Mouse (Mus musculus) layer of hippocampus, adult 8-10 months (tissue): ENCODE measurements around the gene Esrrg. TPM values are rescaled to one million over a fixed set of nuclear protein-coding genes. Genes with fewer than 3 reads are reported as not detected.
A peak's percentile ranks its signal among the peaks of the same experiment; 100 is the strongest.

Experiments
- DNase-seq, 2 experiments: peaks; one replicate each; pipeline ENCODE4 v3.0.0; 2022; ENCODE audit warnings: low spot score in 2 of 2
- total RNA-seq, 4 experiments: library from RNA; stranded (reverse); gene quantifications; 2 replicates each; pipeline ENCODE4 v1.2.4; 2022

Gene Esrrg
- total RNA-seq, 4 experiments from 2014 or later = 13.6 to 17.3 (median 14.6) TPM

GRCm38 (mm10) chr1:187649871-187650270 is 41.3 kb downstream of the Esrrg start:
- peak in 1 of 2 experiments; percentile 8 for DNase-seq

GRCm38 (mm10) chr1:187650786-187651687 is 42.4 kb downstream of the Esrrg start:
- no peak for DNase-seq

- peak; percentile 34 to 41 for DNase-seq
These were observed 43.2 kb downstream of the Esrrg start for GRCm38 (mm10) chr1:187651688-187652241.

- DNase-seq = no peak
These were observed 43.9 kb downstream of the Esrrg start for GRCm38 (mm10) chr1:187652445-187652844.

- no peak for DNase-seq
These were observed 44.8 kb downstream of the Esrrg start for GRCm38 (mm10) chr1:187653390-187653789.

- DNase-seq = no peak
These were observed 52.4 kb downstream of the Esrrg start for GRCm38 (mm10) chr1:187660963-187661362.

GRCm38 (mm10) chr1:187662083-187662609 is 53.6 kb downstream of the Esrrg start:
- no peak for DNase-seq

GRCm38 (mm10) chr1:187663376-187663775 is 54.8 kb downstream of the Esrrg start:
- no peak for DNase-seq

GRCm38 (mm10) chr1:187664261-187664660 is 55.7 kb downstream of the Esrrg start:
- no peak for DNase-seq

- DNase-seq = no peak
These were observed 57.5 kb downstream of the Esrrg start for GRCm38 (mm10) chr1:187665901-187666600.

- no peak for DNase-seq
These were observed 61.2 kb downstream of the Esrrg start for GRCm38 (mm10) chr1:187669746-187670145.

GRCm38 (mm10) chr1:187672446-187672845 is 63.9 kb downstream of the Esrrg start:
- DNase-seq = no peak

- DNase-seq = no peak
These were observed 66.2 kb downstream of the Esrrg start for GRCm38 (mm10) chr1:187674771-187675186.

- no peak for DNase-seq
These were observed 68.0 kb downstream of the Esrrg start for GRCm38 (mm10) chr1:187676626-187677025.

- DNase-seq = no peak
These were observed 70.7 kb downstream of the Esrrg start for GRCm38 (mm10) chr1:187679246-187679645.

GRCm38 (mm10) chr1:187684519-187684918 is 75.9 kb downstream of the Esrrg start:
- peak in 1 of 2 experiments; percentile 19 for DNase-seq

GRCm38 (mm10) chr1:187691846-187692525 is 83.4 kb downstream of the Esrrg start:
- no peak for DNase-seq

- DNase-seq = no peak
These were observed 86.3 kb downstream of the Esrrg start for GRCm38 (mm10) chr1:187694865-187695264.

GRCm38 (mm10) chr1:187698201-187698600 is 89.6 kb downstream of the Esrrg start:
- no peak for DNase-seq

GRCm38 (mm10) chr1:187700963-187701362 is 92.4 kb downstream of the Esrrg start:
- DNase-seq = no peak

GRCm38 (mm10) chr1:187704921-187705320 is 96.3 kb downstream of the Esrrg start:
- DNase-seq = no peak
